Mouse (Mus musculus) ovary, postnatal 36 days (tissue): ENCODE results near the gene Olfr90.
"Not testable (repeated sequence)": the region's sequence is repeated elsewhere in the genome, so short reads cannot be mapped to it uniquely, and the experiment has no call there.

ENCODE experiments used
- DNase-seq: peaks from one replicate; pipeline ENCODE4 v3.0.0; 2022; ENCODE audit warnings: low spot score, mixed read lengths

Olfr90 gene

DNA sequence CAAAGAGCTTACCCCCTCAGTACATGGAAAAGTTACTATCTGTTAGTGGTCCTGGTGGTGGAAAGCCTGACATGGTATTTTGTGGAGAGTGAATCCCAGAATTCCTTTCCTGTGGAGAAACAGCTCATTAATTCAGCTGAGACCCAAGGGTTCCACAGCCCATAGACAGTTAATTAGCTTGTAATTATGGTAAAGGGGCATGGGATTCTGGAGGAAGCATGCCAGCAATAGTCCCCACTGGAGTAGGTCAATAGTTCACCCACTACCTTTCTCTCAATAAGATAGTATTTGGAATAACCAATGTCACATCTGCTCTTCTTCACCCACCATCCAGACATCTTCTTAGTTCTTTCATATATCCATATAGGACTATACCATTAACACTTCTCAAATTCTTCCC, at the start of gene Olfr90:
Gene Olfr90, minus strand, starts transcription at position 101 of the 400 bp plus-strand sequence.
- no peak for DNase-seq

DNA sequence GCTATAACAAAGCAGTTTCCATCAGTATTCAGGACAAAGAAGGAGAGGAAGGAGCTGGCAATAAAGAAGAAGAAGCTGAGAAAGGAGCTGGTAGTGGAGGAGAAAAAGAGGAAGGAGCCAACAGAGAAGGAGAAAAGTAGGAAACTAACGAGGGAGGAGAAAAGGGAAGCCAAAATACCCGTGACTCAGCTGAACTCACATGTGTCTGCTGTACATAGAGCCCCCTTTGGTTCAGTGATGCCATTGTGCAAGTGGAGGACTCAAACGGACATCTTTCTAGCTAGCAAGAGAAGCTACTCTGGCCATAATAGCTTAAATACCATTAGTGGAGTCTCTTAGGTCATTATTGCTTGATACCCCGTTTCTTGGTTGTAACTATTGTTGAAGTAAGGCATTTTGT, 43.1 kb upstream of the Olfr90 start:
- not testable (repeated sequence) for DNase-seq

DNA sequence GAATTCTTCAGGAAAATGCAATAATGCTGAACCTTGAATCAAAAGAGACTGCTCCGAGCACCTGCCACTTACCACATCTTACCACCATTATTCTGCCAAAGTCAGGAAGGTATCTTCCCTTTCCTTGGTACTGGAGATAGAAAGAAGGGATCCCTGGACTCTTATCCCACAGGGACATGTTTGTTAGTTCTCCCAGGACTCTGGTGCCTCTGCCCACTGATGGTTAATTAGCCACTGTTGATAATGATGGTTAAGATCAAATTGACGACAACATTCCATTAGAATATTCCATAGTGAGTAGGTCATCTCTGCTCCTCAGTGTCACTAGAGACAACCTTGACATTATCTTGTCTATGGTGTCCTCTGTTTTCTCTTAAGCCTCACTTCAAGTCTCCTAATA, 31.7 kb upstream of the Olfr90 start, which contains the start of gene Olfr92:
Gene Olfr92, minus strand, starts transcription at position 101 of the 400 bp plus-strand sequence.
- no peak for DNase-seq

DNA sequence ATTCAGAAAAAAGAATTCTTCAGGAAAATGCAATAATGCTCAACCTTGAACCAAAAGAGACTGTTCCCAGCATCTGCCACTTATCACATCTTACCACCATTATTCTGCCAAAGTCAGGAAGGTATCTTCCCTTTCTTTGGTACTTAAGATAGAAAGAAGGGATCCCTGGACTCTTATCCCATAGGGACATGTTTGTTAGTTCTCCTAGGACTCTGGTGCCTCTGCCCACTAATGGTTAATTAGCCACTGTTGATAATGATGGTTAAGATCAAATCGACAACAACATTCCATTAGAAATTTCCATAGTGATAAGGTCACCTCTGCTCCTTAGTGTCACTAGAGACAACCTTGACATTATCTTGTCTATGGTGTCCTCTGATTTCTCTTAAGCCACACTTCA, 9.9 kb upstream of the Olfr90 start, which contains the start of gene Olfr91:
Gene Olfr91, minus strand, starts transcription at position 101 of the 400 bp plus-strand sequence.
- DNase-seq: no peak

DNA sequence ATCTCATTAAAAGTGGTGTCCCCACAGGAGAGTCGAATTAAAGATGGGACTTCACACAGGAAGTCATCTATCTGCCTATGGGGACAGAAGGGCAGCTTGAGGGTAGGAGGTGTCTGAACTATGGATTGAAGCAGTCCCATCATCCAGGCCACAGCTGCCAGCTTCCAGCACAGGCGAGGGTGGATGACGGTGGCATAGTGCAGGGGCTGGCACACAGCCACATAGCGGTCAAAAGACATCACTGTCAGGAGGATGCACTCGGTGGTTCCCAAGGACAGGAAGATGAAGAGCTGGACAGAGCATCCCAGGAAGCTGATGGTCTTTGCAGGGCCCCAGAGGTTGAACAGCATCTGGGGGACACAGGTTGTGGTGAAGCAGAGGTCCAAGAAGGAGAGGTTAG, 5.0 kb upstream of the Olfr90 start:
- DNase-seq: no peak

DNA sequence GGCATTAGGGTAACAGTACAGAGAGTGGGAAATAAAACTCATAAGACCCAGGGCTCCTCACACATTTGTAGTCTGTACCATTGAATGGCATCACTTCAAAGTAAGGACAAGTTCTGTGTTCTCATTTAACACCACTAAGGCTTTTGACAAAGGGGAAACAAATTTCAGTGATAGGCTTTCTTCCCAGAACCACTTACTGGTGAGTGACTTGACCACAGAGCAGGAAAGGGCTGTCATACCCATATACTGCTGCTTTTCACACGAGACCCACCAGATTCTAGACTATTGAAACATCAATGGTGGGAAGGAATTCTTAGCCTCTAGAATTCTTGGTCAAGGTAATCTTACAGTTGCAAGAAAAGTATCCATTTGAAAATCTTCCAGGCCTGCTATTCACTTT, 3.9 kb upstream of the Olfr90 start:
- no peak for DNase-seq

DNA sequence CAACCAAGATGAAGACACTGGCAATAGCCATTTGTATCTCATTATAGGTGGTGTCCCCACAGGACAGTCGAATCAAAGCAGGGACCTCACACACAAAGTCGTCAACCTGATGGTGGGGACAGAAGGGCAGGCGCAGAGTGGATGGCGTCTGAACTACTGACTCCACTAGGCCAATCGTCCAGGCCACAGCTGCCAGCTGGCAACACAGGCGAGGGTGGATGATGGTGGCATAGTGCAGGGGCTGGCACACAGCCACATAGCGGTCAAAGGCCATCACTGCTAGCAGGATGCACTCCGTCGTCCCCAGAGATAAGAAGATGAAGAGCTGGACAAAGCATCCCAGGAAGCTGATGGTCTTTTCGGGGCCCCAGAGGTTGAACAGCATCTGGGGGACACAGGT, 2.8 kb downstream of the Olfr90 start:
- DNase-seq: no peak

DNA sequence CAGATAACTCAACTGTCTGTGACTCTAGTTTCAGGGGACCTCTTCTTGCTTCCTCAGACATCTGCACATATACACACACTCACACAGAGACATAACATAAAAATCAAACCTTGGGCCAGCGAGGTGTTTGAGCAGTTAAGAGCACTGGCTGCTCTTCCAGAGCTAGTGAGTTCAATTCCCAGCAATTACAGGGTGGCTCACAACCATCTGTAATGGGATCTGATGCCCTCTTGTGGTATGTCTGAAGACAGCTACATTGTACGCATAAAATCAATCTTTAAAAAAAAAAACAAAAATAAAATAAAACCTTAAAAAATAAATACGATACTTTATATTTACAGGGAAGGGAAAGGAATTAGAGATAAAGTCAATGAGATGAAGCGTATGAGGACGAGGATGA, 3.7 kb downstream of the Olfr90 start:
- no peak for DNase-seq

DNA sequence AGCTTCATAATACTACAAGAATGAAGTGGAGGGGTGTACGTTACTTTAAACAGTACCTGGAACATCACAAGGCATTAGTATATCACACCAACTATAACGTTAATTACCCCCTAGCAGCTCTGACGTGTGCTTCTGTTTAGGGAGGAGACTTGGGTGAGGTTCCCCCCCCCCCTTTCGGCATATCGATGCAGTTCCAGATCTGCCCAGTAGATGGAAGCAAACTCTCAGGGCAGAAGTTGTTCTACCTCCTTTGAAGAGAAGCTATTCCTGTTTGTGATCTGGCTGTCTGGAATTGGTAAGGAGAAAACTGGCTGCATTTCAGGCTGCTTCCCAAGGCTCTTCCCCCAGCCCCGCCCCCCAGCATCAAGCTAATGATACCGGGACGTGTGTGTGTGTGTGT, 5.0 kb downstream of the Olfr90 start:
- DNase-seq: peak; percentile 13

DNA sequence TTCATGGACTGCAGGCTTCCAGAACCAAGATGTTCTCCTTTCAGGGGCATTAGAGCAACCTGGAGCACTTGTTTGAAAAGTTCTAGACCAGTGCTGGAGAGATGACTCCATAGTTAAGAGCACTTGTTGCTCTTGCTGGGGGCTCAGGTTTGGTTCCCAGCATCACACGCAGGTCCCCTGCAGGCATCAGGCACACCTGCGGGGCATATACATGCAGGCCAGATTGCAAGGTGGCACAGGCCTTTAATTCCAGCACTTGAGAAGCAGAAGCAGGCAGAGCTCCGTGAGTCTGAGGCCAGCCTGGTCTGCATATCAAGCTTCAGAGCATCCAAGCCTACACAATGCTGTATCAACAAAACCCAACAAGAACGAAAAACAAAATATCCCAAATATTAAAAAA, 6.6 kb downstream of the Olfr90 start:
- DNase-seq: no peak

DNA sequence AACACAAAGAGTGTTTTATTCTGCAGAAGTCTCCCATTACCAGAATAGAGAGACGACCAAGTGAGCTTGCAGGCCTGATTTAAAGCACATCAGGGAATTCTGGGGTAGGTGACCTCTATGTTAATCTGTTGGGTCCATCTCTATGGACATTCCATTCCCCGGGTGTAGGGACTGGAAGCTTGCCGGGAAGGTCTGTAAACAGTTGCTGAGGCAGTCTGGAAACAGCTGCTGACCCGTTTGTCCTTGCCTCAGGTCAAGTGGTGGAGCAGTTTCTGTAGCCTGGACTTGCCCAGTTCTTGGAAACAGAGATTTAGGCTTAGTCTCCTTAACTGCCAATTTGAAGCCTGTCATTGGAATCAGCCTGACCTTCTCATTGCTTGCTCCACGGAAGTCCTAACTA, 8.2 kb downstream of the Olfr90 start:
- peak; percentile 22 for DNase-seq

DNA sequence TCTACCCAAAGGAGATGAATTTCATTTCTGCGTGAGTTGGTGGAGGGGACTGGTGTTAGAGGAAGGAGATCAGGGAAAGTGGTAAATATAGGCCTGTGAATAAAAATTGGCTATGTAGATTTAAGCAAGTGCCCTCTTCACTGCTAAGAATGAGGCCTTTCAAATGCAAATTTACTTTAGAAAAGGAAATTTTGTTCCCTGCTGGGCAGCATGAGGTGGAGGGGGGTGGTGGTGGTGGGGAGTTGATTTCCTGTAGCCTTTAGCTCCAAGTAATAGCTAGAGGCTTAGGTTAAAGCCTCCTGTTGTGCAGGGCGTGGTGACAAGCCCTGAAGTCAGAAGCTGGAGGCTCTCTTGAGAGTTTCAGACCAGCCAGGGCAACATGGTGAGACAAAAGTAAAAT, 9.3 kb downstream of the Olfr90 start:
- no peak for DNase-seq

DNA sequence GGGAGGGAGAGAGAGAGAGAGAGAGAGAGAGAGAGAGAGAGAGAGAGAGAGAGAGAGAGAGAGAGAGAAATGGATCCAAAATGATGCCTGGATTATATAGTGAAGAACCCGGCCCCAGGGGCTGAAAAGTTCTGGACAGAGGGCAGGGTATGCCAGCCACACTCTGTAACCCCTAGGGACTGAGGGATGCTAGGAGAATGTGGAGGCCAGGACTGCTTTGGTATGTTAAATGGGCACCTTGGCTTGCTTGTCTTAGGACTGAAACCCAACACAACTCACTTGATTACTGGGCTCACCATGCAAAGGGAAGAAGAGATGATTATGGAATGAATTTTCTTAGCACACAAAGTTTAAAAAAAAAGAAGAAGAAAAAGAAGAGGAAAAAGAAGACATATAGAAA, 10.1 kb downstream of the Olfr90 start:
- no peak for DNase-seq

DNA sequence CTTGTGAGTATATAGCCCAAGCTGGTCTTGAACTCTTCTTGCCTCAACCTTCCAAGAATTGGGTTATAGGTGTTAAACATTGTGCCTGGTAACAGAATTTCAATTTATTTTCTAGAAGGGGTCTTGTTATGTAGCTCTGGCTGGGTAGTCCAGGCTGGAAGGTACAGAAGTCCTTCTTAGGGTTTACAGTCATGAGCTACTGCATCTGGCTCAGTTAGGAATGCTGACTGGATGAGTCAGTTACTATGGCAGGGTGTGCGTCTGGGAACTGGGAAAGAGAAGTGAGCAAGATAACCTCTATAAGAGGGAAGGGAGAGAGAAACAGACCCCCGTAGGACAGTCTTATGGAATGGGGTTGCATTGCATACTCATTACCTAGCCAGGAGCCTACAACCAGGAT, 12.5 kb downstream of the Olfr90 start:
- DNase-seq: no peak

DNA sequence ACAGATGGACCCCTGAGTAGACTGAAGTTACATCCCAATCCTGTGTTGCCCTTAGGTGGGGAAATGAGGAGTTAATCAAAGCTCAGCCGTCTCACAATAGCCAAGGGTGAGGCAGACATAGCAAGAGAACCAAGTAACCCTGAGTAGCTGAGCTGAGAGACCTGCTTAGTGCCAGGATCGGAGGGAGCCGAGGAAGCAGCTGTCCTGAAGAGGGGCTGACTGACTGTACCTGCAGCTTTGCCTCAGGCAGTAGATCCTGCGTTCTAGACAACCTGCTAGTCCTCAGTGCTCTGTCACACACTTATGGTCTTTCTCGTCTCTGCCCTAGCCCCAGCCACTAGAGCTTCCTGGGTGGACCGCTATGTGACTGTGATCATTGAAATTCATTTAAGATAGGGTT, 13.1 kb downstream of the Olfr90 start:
- no peak for DNase-seq

DNA sequence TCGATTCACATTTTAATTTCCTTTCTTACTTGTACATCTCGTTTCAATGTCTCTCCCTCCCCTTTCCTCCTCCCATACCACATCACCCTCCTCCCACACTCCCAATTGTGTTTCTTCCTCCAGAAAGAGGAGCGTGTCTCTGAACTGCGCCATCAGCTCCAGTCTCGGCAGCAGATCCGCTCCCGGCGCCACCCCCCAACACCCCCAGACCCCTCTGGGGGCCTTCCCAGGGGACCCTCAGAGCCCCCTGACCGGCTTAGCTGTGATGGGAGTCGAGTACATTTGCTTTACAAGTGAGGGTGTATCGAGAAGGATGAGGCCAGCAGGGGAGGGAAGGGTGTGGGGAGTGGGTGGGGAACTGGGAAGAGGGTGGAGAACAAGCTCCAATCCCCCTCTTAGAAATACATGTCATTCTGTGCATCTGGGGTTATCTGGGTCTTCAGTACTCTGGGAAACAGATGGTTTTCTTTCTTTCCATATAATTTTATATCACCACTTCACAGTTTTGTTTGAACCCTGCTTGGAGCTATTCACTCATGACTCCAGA, 15.5 kb downstream of the Olfr90 start:
- no peak for DNase-seq

DNA sequence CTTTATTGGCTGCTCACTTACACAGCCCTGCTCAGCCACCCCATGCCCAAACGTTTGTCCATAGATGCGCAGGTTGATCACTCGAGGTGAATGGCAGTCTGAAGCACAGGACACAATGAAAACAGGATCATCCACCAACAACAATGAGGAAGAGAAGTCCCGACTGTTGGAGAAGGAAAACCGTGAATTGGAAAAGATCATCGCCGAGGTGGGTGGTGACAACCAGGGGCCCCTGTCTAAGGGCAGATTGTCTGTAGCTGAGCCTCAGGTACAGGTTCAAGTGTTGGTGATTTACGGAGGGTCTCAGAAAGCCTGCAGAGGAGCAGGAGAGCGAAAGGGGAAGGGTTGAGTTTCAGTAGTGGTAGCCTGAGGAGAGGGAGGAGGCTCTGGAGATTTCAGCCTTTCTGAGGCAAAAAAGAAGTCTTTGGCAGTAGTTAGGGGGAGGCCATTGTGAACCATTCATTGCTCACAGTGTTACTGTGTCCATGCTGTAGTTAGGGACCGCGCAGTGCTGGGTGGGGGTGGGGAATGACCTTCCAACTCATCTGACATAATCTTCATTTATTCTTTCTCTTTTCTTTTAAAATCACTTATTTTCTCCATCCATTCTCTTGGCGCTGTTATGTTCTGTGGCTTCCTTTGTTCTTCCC, 16.1 kb downstream of the Olfr90 start:
- no peak for DNase-seq

DNA sequence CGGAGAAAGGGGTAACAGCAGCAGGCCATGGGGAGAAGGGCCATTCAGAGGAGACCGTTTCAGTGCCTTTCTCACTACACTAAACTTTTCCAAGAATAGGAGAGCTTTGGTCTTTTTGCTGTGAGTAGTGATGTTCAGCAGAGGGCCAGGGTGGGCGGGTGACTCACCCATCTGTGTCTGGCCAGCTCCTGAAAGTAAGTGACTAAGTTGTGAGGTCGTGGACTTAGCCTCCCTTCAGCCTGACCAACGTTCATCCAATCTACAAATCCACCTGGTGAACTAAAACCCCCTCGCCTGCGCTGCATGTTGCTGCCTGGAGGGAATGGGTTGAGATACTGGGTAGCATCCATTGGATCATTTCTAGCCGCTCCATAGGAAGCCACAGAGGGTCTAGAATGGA, 18.2 kb downstream of the Olfr90 start:
- no peak for DNase-seq

DNA sequence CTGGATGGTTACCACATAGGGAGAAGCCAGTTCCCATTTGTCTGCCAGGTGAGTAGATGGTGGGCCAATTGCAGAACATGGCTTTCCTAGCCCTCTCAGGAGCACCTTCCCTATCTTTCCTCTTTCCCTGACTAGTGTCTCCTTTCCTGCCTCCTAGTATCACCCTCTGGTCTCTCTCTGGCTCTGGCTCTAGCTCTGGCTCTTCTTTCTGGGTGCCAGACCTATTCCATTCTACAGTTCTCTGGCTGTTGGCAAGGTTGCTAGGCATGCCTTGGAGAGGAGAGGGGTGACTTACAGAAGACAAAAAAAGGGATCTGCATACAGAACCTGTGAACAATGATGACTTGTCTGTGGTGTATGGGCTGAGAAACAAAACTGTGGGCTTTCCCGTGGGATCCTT, 20.4 kb downstream of the Olfr90 start:
- DNase-seq: no peak

DNA sequence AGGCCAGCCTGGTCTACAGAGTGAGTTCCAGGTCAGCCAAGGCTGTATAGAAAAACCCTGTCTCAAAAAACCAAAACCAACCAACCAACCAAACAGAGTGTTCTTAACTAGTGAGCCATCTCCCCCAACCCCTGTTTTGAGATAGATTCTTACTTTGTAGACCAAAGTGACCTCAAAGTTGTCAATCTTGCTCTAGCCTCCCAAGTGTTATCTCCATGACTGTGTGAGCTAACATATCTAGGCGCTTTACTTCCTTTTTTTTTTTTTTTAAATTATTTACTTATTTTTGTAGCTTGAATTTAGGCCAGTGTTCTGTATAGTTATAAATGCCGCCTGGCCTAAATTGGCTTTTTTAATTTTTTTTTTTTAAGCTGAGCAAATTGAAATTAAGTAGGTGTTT, 22.3 kb downstream of the Olfr90 start:
- no peak for DNase-seq

DNA sequence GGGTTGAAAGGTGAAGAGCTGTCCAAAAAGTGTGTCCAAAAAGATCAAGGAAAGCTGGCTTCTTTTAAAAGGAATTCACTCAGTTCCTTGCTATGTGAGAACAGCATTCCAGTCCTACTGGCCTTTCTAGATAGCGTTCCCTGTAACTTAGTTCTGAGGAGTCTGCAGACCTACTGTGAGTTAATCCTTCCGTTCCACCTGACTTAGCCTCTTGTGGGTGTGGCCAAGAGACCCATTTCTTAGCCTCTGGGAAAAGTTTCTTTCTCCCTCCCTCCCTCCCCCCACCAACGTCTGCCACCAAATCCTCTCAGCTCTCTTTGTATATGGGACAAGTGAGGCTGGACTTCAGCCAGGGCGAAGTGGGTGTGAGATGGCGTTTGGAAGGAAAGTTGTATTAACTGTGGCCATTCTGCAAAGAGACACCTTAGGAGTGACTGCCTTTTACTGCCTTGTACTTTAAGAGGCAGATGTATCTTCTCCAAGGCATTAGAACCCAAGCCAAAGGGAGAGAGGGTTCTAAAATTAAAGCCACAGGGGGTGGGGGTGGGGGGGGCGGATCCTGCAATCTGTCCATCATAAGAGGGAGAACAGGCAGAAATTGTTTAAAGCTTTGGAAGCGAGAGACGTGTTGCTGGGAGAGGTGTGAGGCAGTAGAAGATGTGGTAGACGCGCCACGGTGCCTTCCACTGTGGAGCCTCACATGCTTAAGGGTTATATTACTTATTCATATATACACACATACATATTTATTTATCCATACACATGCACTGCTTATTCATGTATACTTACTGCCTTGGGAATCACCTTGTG, 24.4 kb downstream of the Olfr90 start:
- DNase-seq: no peak

DNA sequence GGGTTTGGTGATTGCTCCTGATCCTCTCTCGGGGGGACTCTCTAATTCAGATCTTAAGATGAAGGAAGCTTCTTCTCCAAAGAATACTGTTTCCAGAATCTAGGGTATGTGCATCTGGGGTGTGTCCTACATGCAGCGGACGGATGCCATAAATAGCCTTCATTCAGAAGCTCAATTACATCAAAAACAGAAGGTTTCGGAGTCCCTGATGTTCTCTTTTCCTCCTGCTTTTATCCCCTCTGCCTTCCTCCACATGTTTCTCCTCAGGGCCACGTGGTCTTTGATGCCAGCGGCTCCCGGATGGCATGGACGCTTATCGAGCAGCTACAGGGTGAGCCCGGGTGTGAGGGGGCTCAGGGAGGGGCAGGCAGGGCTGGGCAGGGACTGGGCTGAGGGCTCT, 25.2 kb downstream of the Olfr90 start:
- no peak for DNase-seq

DNA sequence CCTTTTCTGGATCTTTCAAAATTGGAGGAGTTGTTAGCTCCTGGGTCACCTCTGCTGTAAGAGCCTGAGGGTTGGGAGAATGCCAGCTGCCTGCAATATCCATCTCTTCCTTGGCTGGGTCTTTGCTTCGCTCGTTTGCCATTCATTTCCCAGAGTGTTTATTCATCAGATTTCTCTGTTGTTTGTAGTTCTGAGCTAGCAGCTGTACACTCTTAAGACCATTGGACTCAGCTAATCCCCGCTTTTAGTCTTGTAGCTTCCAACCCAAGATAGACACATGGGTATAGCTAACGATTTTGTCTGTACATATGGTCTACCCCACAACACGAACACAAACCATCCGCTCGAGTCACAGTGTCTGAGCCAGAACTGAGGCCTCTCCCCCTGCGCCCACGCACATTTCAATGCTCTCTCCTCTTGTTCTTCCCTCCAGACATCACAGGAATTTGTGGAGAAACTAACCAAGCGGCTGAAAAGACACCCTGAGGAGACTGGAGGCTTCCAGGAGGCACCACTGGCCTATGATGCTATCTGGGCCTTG, 26.1 kb downstream of the Olfr90 start:
- DNase-seq: no peak
